Mouse (Mus musculus) 3134 (cell line): ENCODE results near the gene Bfsp1.

Experiments used
- DNase-seq: peaks from one replicate; pipeline ENCODE4 v3.0.0-alpha.2; 2011; ENCODE audit warnings: low spot score; ENCODE audit not compliant: insufficient read length; ENCODE audit errors: extremely low read depth

Gene Bfsp1

GRCm38 (mm10) chr2:143806140-143806923 lies 56.6 kb downstream of the Bfsp1 start:
- DNase-seq, result no peak

DNA sequence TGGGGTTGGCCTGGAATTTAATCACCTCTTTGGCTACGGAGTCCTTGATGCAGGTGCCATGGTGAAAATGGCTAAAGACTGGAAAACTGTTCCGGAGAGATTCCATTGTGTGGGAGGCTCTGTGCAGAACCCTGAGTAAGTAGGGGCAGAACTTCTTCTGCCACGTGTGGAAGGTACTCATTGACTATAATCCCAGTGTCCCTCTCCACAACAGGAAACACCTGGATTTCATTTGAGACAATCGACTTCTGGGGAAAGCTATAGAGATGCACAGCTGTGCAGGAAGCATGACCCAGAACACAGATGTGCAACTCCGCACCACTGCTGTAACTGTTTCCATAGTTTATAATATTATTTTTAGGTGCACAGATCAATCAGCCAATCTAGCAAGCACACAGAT lies 61.9 kb downstream of the Bfsp1 start:
- DNase-seq, result no peak

- DNase-seq, result no peak
Measured at GRCm38 (mm10) chr2:143796335-143797013, 66.5 kb downstream of the Bfsp1 start.

DNA sequence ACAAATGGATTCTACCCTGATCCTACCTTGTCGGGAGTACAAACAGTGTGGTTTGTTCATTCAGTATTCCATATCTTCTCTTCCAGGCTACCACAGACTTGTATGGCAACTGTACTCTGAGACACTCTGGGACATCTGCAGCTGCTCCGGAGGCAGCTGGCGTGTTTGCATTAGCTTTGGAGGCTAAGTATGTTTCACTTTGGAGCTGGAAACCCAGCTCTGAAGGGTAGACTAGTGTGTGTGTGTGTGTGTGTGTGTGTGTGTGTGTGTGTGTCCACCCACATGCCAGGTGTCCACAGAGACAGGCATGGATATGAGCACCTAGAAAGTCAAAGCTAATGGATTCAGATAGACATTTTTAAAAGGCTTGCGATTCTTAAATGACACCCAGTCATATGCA lies 67.1 kb downstream of the Bfsp1 start:
- DNase-seq, result no peak

DNA sequence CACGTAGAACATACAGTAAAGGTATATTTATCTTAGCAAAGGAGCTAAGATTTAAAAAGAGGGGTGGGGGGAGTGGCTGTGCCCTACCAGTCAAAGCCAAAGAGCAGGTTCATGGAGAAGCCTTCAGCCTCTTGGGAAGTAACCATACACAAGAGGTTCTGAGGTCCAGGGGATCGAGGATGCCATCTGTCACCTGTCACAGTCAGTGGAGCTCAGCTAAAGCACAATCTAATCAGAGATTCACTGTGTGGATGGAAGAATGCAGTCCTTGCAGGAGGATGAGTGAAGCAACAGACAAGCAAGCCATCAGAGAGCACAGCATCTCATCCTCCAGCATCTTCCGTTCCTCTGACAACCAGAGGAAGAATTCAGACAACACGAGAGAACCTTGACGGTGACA lies 73.1 kb downstream of the Bfsp1 start:
- no peak for DNase-seq

DNA sequence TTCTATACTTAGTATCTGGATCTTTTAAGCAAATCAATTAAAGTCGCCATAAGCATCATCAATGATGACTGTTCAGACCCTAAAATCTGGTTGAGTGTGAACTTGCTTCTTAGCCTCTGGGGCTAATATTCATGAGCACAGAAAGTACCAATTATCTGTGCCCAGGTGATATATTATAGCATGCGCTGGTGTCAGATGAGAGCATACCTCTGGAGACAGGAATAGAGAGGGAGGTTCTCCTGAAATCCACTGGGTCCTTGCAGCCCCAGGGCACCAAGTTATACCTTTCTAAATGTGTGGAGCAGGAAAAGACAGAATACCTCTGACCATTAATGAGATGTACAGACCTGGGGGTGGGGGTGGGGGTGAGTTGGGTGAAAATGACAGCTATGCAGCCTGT lies 82.7 kb downstream of the Bfsp1 start:
- DNase-seq, result no peak
